Mouse (Mus musculus): ENCODE data around the gene Gm20388. TPM values are rescaled to one million over a fixed set of nuclear protein-coding genes. Genes with fewer than 3 reads are reported as not detected.

The Gm20388 gene
- polyA plus RNA-seq, 1 experiment from 2014 or later, result 7.4 TPM

- H3K27me3 ChIP-seq, result peaks cover 30% of the 10 kb centered on the region
- H3K4me3 ChIP-seq (replicated peaks), result no peak overlapping the region
- ATAC-seq (replicated peaks; ENCODE audit: low FRiP score), result peak; percentile 63; the same call in 1 of the 2 replicates
- no peak overlapping the region for H3K27ac ChIP-seq
- no peaks in the 10 kb centered on the region for H3K9me3 ChIP-seq (replicated peaks)
- H3K36me3 ChIP-seq, result no peaks in the 10 kb centered on the region
- H3K9ac ChIP-seq, result no peak overlapping the region
- peaks cover 25% of the 10 kb centered on the region for H3K4me1 ChIP-seq
- H3K4me2 ChIP-seq, result peak overlapping the region; percentile 29
- WGBS, result 7% methylated on average over 19 of the region's 19 CpGs
Observed at GRCm38 (mm10) chr8:123126193-123126816, 3215.7 kb downstream of the Gm20388 start.

- Histone ChIP-seq H3K27ac (no peak overlapping the region), H3K9ac (no peak overlapping the region), H3K27me3 (peaks cover 14% of the 10 kb centered on the region), H3K4me1 (peaks cover 19% of the 10 kb centered on the region), H3K36me3 (no peaks in the 10 kb centered on the region), H3K9me3 (replicated peaks) (no peaks in the 10 kb centered on the region), H3K4me3 (replicated peaks) (no peak overlapping the region), H3K4me2 (peak overlapping the region; percentile 3)
- no peak for ATAC-seq (replicated peaks; ENCODE audit: low FRiP score)
- WGBS, result 47% methylated on average over 9 of the region's 9 CpGs
Observed at GRCm38 (mm10) chr8:123131041-123131440, 3220.4 kb downstream of the Gm20388 start.

- H3K4me3 ChIP-seq (replicated peaks), result no peak overlapping the region
- no peak overlapping the region for H3K4me2 ChIP-seq
- peaks cover 30% of the 10 kb centered on the region for H3K4me1 ChIP-seq
- 93% methylated on average over 2 of the region's 2 CpGs for WGBS
- no peaks in the 10 kb centered on the region for H3K27me3 ChIP-seq
- H3K27ac ChIP-seq, result no peak overlapping the region
- no peaks in the 10 kb centered on the region for H3K36me3 ChIP-seq
- H3K9me3 ChIP-seq (replicated peaks), result no peaks in the 10 kb centered on the region
- no peak for ATAC-seq (replicated peaks; ENCODE audit: low FRiP score)
- no peak overlapping the region for H3K9ac ChIP-seq
Observed at GRCm38 (mm10) chr8:123132953-123133352, 3222.3 kb downstream of the Gm20388 start.

GRCm38 (mm10) chr8:123134149-123134713 lies 3223.6 kb downstream of the Gm20388 start:
- no peak for ATAC-seq (replicated peaks; ENCODE audit: low FRiP score)
- H3K27me3 ChIP-seq, result no peaks in the 10 kb centered on the region
- 86% methylated on average over 11 of the region's 11 CpGs for WGBS
- no peak overlapping the region for H3K27ac ChIP-seq
- no peak overlapping the region for H3K4me2 ChIP-seq
- H3K9me3 ChIP-seq (replicated peaks), result no peaks in the 10 kb centered on the region
- H3K9ac ChIP-seq, result no peak overlapping the region
- peaks cover 37% of the 10 kb centered on the region for H3K4me1 ChIP-seq
- no peak overlapping the region for H3K4me3 ChIP-seq (replicated peaks)
- no peaks in the 10 kb centered on the region for H3K36me3 ChIP-seq

GRCm38 (mm10) chr8:123135406-123135805 lies 3224.8 kb downstream of the Gm20388 start:
- H3K4me3 ChIP-seq (replicated peaks), result no peak overlapping the region
- no peak overlapping the region for H3K4me2 ChIP-seq
- 0 out of 2 replicates have a peak overlapping the region, but pooled peaks have one; percentile 7 for H3K9ac ChIP-seq
- H3K9me3 ChIP-seq (replicated peaks), result no peaks in the 10 kb centered on the region
- ATAC-seq (replicated peaks; ENCODE audit: low FRiP score), result no peak
- H3K36me3 ChIP-seq, result no peaks in the 10 kb centered on the region
- peaks cover 37% of the 10 kb centered on the region for H3K4me1 ChIP-seq
- H3K27ac ChIP-seq, result peak overlapping the region; percentile 22; the same call in 1 of the 2 replicates
- no peaks in the 10 kb centered on the region for H3K27me3 ChIP-seq
- 31% methylated on average over 7 of the region's 7 CpGs for WGBS

GRCm38 (mm10) chr8:123135806-123136205 lies 3225.2 kb downstream of the Gm20388 start:
- Histone ChIP-seq H3K27ac (peak overlapping the region; percentile 22; the same call in 1 of the 2 replicates), H3K27me3 (no peaks in the 10 kb centered on the region), H3K9me3 (replicated peaks) (no peaks in the 10 kb centered on the region), H3K4me3 (replicated peaks) (no peak overlapping the region), H3K4me2 (no peak overlapping the region), H3K36me3 (no peaks in the 10 kb centered on the region), H3K4me1 (peaks cover 36% of the 10 kb centered on the region), H3K9ac (0 out of 2 replicates have a peak overlapping the region, but pooled peaks have one; percentile 7)
- 55% methylated on average over 9 of the region's 9 CpGs for WGBS
- no peak for ATAC-seq (replicated peaks; ENCODE audit: low FRiP score)

- Histone ChIP-seq H3K27me3 (no peaks in the 10 kb centered on the region), H3K9me3 (replicated peaks) (no peaks in the 10 kb centered on the region), H3K4me1 (peaks cover 33% of the 10 kb centered on the region), H3K36me3 (no peaks in the 10 kb centered on the region), H3K9ac (no peak overlapping the region), H3K4me3 (replicated peaks) (no peak overlapping the region), H3K4me2 (no peak overlapping the region), H3K27ac (no peak overlapping the region)
- WGBS, result 81% methylated on average over 9 of the region's 9 CpGs
- ATAC-seq (replicated peaks; ENCODE audit: low FRiP score), result no peak
Observed at GRCm38 (mm10) chr8:123136287-123136686, 3225.6 kb downstream of the Gm20388 start.

- no peak overlapping the region for H3K9ac ChIP-seq
- ATAC-seq (replicated peaks; ENCODE audit: low FRiP score), result peak; percentile 93
- WGBS, result 0% methylated on average over 2 of the region's 2 CpGs
Observed at GRCm38 (mm10) chr8:123137645-123138077, 3227.0 kb downstream of the Gm20388 start.

GRCm38 (mm10) chr8:123138741-123139140 lies 3228.1 kb downstream of the Gm20388 start:
- no peak overlapping the region for H3K4me3 ChIP-seq (replicated peaks)
- no peaks in the 10 kb centered on the region for H3K9me3 ChIP-seq (replicated peaks)
- no peaks in the 10 kb centered on the region for H3K27me3 ChIP-seq
- H3K27ac ChIP-seq, result no peak overlapping the region
- H3K36me3 ChIP-seq, result no peaks in the 10 kb centered on the region
- 44% methylated on average over 4 of the region's 4 CpGs for WGBS
- no peak overlapping the region for H3K4me2 ChIP-seq
- ATAC-seq (replicated peaks; ENCODE audit: low FRiP score), result no peak
- H3K9ac ChIP-seq, result no peak overlapping the region
- H3K4me1 ChIP-seq, result peaks cover 39% of the 10 kb centered on the region

More at GRCm38 (mm10) chr8:123137645-123138077, 3227.0 kb downstream of the Gm20388 start:
- Histone ChIP-seq H3K27ac (peak overlapping the region; percentile 82), H3K27me3 (no peaks in the 10 kb centered on the region), H3K4me3 (replicated peaks) (no peak overlapping the region), H3K4me1 (peaks cover 39% of the 10 kb centered on the region), H3K9me3 (replicated peaks) (no peaks in the 10 kb centered on the region), H3K4me2 (0 out of 2 replicates have a peak overlapping the region, but pooled peaks have one; percentile 4), H3K36me3 (no peaks in the 10 kb centered on the region)

- no peaks in the 10 kb centered on the region for H3K27me3 ChIP-seq
- peak overlapping the region; percentile 66 for H3K27ac ChIP-seq
- WGBS, result 73% methylated on average over 14 of the region's 14 CpGs
- H3K4me1 ChIP-seq, result peaks cover 25% of the 10 kb centered on the region
- H3K4me2 ChIP-seq, result no peak overlapping the region
- no peak overlapping the region for H3K4me3 ChIP-seq (replicated peaks)
- H3K9ac ChIP-seq, result no peak overlapping the region
- ATAC-seq (replicated peaks; ENCODE audit: low FRiP score), result no peak
- no peaks in the 10 kb centered on the region for H3K36me3 ChIP-seq
- no peaks in the 10 kb centered on the region for H3K9me3 ChIP-seq (replicated peaks)
Observed at GRCm38 (mm10) chr8:123141741-123142462, 3231.3 kb downstream of the Gm20388 start.

GRCm38 (mm10) chr8:123145279-123145678 lies 3234.6 kb downstream of the Gm20388 start:
- H3K9me3 ChIP-seq (replicated peaks), result no peaks in the 10 kb centered on the region
- no peak overlapping the region for H3K9ac ChIP-seq
- no peak overlapping the region for H3K27ac ChIP-seq
- H3K4me1 ChIP-seq, result peaks cover 8% of the 10 kb centered on the region; the same call in 1 of the 2 replicates
- WGBS, result 60% methylated on average over 6 of the region's 6 CpGs
- no peak overlapping the region for H3K4me2 ChIP-seq
- no peak for ATAC-seq (replicated peaks; ENCODE audit: low FRiP score)
- H3K36me3 ChIP-seq, result no peaks in the 10 kb centered on the region
- no peaks in the 10 kb centered on the region for H3K27me3 ChIP-seq
- H3K4me3 ChIP-seq (replicated peaks), result no peak overlapping the region

- Histone ChIP-seq H3K9ac (no peak overlapping the region), H3K9me3 (replicated peaks) (no peaks in the 10 kb centered on the region), H3K4me1 (peaks cover 17% of the 10 kb centered on the region; the same call in 1 of the 2 replicates), H3K36me3 (no peaks in the 10 kb centered on the region), H3K4me3 (replicated peaks) (no peak overlapping the region), H3K4me2 (no peak overlapping the region), H3K27ac (peak overlapping the region; percentile 74), H3K27me3 (no peaks in the 10 kb centered on the region)
- no peak for ATAC-seq (replicated peaks; ENCODE audit: low FRiP score)
- 73% methylated on average over 7 of the region's 7 CpGs for WGBS
Observed at GRCm38 (mm10) chr8:123146390-123146789, 3235.7 kb downstream of the Gm20388 start.
